Mouse (Mus musculus): ENCODE measurements at regions not wholly inside any gene's neighbourhood (a gene's known extent, or its start where the extent isn't known, plus 50 kb on each side); places are given as distances from the start of the nearest gene placed in this dataset.

GRCm38 (mm10) chr19:52503331-52503730 lies 239.2 kb downstream of the Ins1 start:
- TF ChIP-seq CTCF (IDR thresholded peaks at IDR 0.05; ENCODE audit: low read depth), result no peak
- no peak for TF ChIP-seq EP300 (IDR thresholded peaks at IDR 0.05; ENCODE audit: low read depth)
